Mouse (Mus musculus) stomach, embryonic 14.5 days (tissue): Measurements from ENCODE around the gene Cdc25a. TPM values are rescaled to one million over a fixed set of nuclear protein-coding genes. Genes with fewer than 3 reads are reported as not detected.

Experiments used
- ATAC-seq: fragments of 200-750 bp; cut with Nextera tagmentation; 2 replicates; pipeline ENCODE4 v1.8.0; 2017; ENCODE audit warnings: low read depth, moderate TSS enrichment; ENCODE audit not compliant: insufficient number of reproducible peaks, insufficient read depth, low FRiP score
- H3K27ac ChIP-seq: fragments of 300-500 bp; sonication (generic); 2 replicates; pipeline ENCODE4 v1.5.1; 2014; ENCODE audit warnings: mild to moderate bottlenecking, low read length, moderate library complexity, mixed read lengths
- H3K27me3 ChIP-seq: fragments of 300-500 bp; sonication (generic); 2 replicates; pipeline ENCODE4 v1.6.1; 2014; ENCODE audit warnings: low read length, control low read depth, mixed read lengths; ENCODE audit not compliant: control insufficient read depth, insufficient read depth
- H3K36me3 ChIP-seq: fragments of 300-500 bp; sonication (generic); 2 replicates; pipeline ENCODE4 v1.6.1; 2014; ENCODE audit warnings: mild to moderate bottlenecking, control low read depth, low read length, moderate library complexity, mixed read lengths; ENCODE audit not compliant: control insufficient read depth, insufficient read depth
- H3K4me1 ChIP-seq: fragments of 300-500 bp; sonication (generic); 2 replicates; pipeline ENCODE4 v1.6.1; 2014; ENCODE audit warnings: low read length, control low read depth, mixed read lengths; ENCODE audit not compliant: control insufficient read depth, insufficient read depth
- H3K4me2 ChIP-seq: fragments of 300-500 bp; sonication (generic); replicated peaks from 2 replicates; pipeline ENCODE4 v1.6.1; 2014; ENCODE audit warnings: low read depth, low read length, control low read depth
- H3K4me3 ChIP-seq: fragments of 300-500 bp; sonication (generic); 2 replicates; pipeline ENCODE4 v1.5.1; 2014; ENCODE audit warnings: low read depth, low read length, control low read depth
- H3K9ac ChIP-seq: fragments of 300-500 bp; sonication (generic); replicated peaks from 2 replicates; pipeline ENCODE4 v1.6.1; 2014; ENCODE audit warnings: low read depth, mild to moderate bottlenecking, control low read depth, low read length, moderate library complexity, mixed read lengths
- H3K9me3 ChIP-seq: fragments of 300-500 bp; sonication (generic); 2 replicates; pipeline ENCODE4 v1.6.1; 2016; ENCODE audit warnings: low read depth, low read length, control low read depth; ENCODE audit not compliant: control insufficient read depth
- WGBS: fragments of 180-500 bp; shearing (Covaris S2); extraction: QIAGEN DNeasy Blood & Tissue Kit; methylation state at CpG from one replicate; pipeline ENCODE4 v1.1.7; 2014; 5-methylcytosine and 5-hydroxymethylcytosine counted together
- polyA plus RNA-seq: library from polyadenylated mRNA; unstranded; fragments of >200 nt; fragmentation: Nextera tagmentation; extraction: Ambion mirVana; gene quantifications from 2 replicates; pipeline ENCODE4 v1.2.1, GENCODE M21; 2014

The Cdc25a gene
- 25.2 and 29.8 TPM in 2 replicates for polyA plus RNA-seq

- H3K27ac ChIP-seq, result peak within 1 kb of the TSS; percentile 94
- ATAC-seq, result peak; percentile 92
Observed at GRCm38 (mm10) chr9:109874797-109875691, at the start of gene Cdc25a. Gene Cdc25a, plus strand, starts transcription at chr9:109875579.

GRCm38 (mm10) chr9:109825739-109826138, 49.6 kb upstream of the Cdc25a start:
- Histone ChIP-seq H3K4me3 (no peak overlapping the region), H3K27ac (no peak overlapping the region), H3K4me2 (no peak overlapping the region), H3K4me1 (no peaks in the 10 kb centered on the region), H3K27me3 (no peaks in the 10 kb centered on the region), H3K9ac (no peak overlapping the region), H3K9me3 (no peaks in the 10 kb centered on the region), H3K36me3 (no peaks in the 10 kb centered on the region)
- ATAC-seq, result no peak
- 64% methylated on average over 4 of the region's 4 CpGs for WGBS

More at GRCm38 (mm10) chr9:109874797-109875691, at the start of gene Cdc25a:
- Histone ChIP-seq H3K4me1 (0 out of 2 replicates have a peak, but pooled peaks cover 10% of the 10 kb centered on the region), H3K27me3 (no peaks in the 10 kb centered on the region), H3K9ac (peak within 1 kb of the TSS; percentile 97), H3K4me2 (peak within 1 kb of the TSS; percentile 74), H3K9me3 (no peaks in the 10 kb centered on the region), H3K36me3 (peaks cover 20% of the 10 kb centered on the region), H3K4me3 (peak within 1 kb of the TSS; percentile 99)
- 6% methylated on average over 33 of the region's 33 CpGs for WGBS

GRCm38 (mm10) chr9:109826181-109826580, 49.2 kb upstream of the Cdc25a start:
- 72% methylated on average over 5 of the region's 5 CpGs for WGBS

GRCm38 (mm10) chr9:109832391-109833087, 42.8 kb upstream of the Cdc25a start, which contains the start of gene Nme6:
Gene Nme6, plus strand, starts transcription at chr9:109832749.
- Histone ChIP-seq H3K36me3 (no peaks in the 10 kb centered on the region; the same call in 1 of the 2 replicates), H3K9me3 (no peaks in the 10 kb centered on the region), H3K27me3 (no peaks in the 10 kb centered on the region), H3K9ac (peak within 1 kb of the TSS; percentile 47), H3K4me3 (peak within 1 kb of the TSS; percentile 34), H3K27ac (no peak within 1 kb of the TSS; the same call in 1 of the 2 replicates), H3K4me1 (peaks cover 7% of the 10 kb centered on the region; the same call in 1 of the 2 replicates), H3K4me2 (peak within 1 kb of the TSS; percentile 82)
- under 1% methylated on average over 32 of the region's 32 CpGs for WGBS
- ATAC-seq, result peak; percentile 96

More at GRCm38 (mm10) chr9:109826181-109826580, 49.2 kb upstream of the Cdc25a start:
- Histone ChIP-seq H3K4me3 (no peak overlapping the region), H3K9me3 (no peaks in the 10 kb centered on the region), H3K27ac (no peak overlapping the region), H3K9ac (no peak overlapping the region), H3K36me3 (no peaks in the 10 kb centered on the region), H3K27me3 (no peaks in the 10 kb centered on the region), H3K4me1 (no peaks in the 10 kb centered on the region), H3K4me2 (no peak overlapping the region)
- ATAC-seq, result no peak

- H3K4me3 ChIP-seq, result peak overlapping the region; percentile 34
- H3K27me3 ChIP-seq, result no peaks in the 10 kb centered on the region
- no peak overlapping the region for H3K27ac ChIP-seq
- peak overlapping the region; percentile 82 for H3K4me2 ChIP-seq
- peaks cover 7% of the 10 kb centered on the region; the same call in 1 of the 2 replicates for H3K4me1 ChIP-seq
- ATAC-seq, result peak; percentile 56; the same call in 1 of the 2 replicates
- H3K9ac ChIP-seq, result peak overlapping the region; percentile 47; the same call in 1 of the 2 replicates
- 9% methylated on average over 6 of the region's 6 CpGs for WGBS
- H3K36me3 ChIP-seq, result no peaks in the 10 kb centered on the region; the same call in 1 of the 2 replicates
- H3K9me3 ChIP-seq, result no peaks in the 10 kb centered on the region
Observed at GRCm38 (mm10) chr9:109833088-109833412, 42.3 kb upstream of the Cdc25a start.

- Histone ChIP-seq H3K9me3 (no peaks in the 10 kb centered on the region), H3K4me3 (no peak within 1 kb of the TSS), H3K4me2 (no peak within 1 kb of the TSS), H3K27me3 (no peaks in the 10 kb centered on the region), H3K36me3 (no peaks in the 10 kb centered on the region), H3K9ac (no peak within 1 kb of the TSS), H3K4me1 (no peaks in the 10 kb centered on the region), H3K27ac (no peak within 1 kb of the TSS)
- 59% methylated on average over 6 of the region's 6 CpGs for WGBS
- ATAC-seq, result no peak
Observed at GRCm38 (mm10) chr9:109849312-109849758, 26.0 kb upstream of the Cdc25a start, which contains the start of gene Camp. Gene Camp, minus strand, starts transcription at chr9:109849617.

GRCm38 (mm10) chr9:109850099-109850498, 25.3 kb upstream of the Cdc25a start:
- Histone ChIP-seq H3K36me3 (no peaks in the 10 kb centered on the region), H3K4me3 (no peak overlapping the region), H3K9ac (no peak overlapping the region), H3K4me1 (no peaks in the 10 kb centered on the region), H3K4me2 (no peak overlapping the region), H3K9me3 (no peaks in the 10 kb centered on the region), H3K27ac (no peak overlapping the region), H3K27me3 (no peaks in the 10 kb centered on the region)
- no peak for ATAC-seq
- WGBS, result 89% methylated on average over 5 of the region's 5 CpGs

- no peak for ATAC-seq
Observed at GRCm38 (mm10) chr9:109854341-109854740, 21.0 kb upstream of the Cdc25a start.

More at GRCm38 (mm10) chr9:109854341-109854740, 21.0 kb upstream of the Cdc25a start:
- no peaks in the 10 kb centered on the region for H3K27me3 ChIP-seq
- H3K36me3 ChIP-seq, result no peaks in the 10 kb centered on the region
- WGBS, result 86% methylated on average over 2 of the region's 2 CpGs
- no peaks in the 10 kb centered on the region for H3K4me1 ChIP-seq
- no peak overlapping the region for H3K9ac ChIP-seq
- no peak overlapping the region for H3K4me2 ChIP-seq
- no peak overlapping the region for H3K27ac ChIP-seq
- no peak overlapping the region for H3K4me3 ChIP-seq
- no peaks in the 10 kb centered on the region for H3K9me3 ChIP-seq
